Mouse (Mus musculus) olfactory bulb, adult 2 months (tissue): Measurements from ENCODE around the gene Jak1. TPM values are rescaled to one million over a fixed set of nuclear protein-coding genes. Genes with fewer than 3 reads are reported as not detected.

ENCODE experiments used
- H3K27ac ChIP-seq: fragments of 200-500 bp; 2 replicates; pipeline ENCODE4 v1.5.1; 2012; ENCODE audit warnings: low read depth, low read length; ENCODE audit not compliant: insufficient read depth
- H3K4me1 ChIP-seq: fragments of 200-500 bp; 2 replicates; pipeline ENCODE4 v1.6.1; 2012; ENCODE audit warnings: low read length; ENCODE audit not compliant: control insufficient read depth, insufficient read depth
- H3K4me3 ChIP-seq: fragments of 200-500 bp; 2 replicates; pipeline ENCODE4 v1.5.1; 2012; ENCODE audit warnings: mild to moderate bottlenecking, low read depth, low read length, moderate library complexity; ENCODE audit not compliant: insufficient read depth
- CTCF ChIP-seq: fragments of 200-500 bp; IDR thresholded peaks from 2 replicates; pipeline ENCODE4 v1.5.1; 2012; ENCODE audit warnings: low read depth, mild to moderate bottlenecking, low read length, moderate library complexity; ENCODE audit not compliant: insufficient read depth
- POLR2A ChIP-seq: fragments of 200-500 bp; IDR thresholded peaks from 2 replicates; pipeline ENCODE4 v1.6.1; 2012; ENCODE audit warnings: mild to moderate bottlenecking, low read depth, low read length, moderate library complexity; ENCODE audit not compliant: insufficient read depth
- WGBS: fragments of 180-500 bp; shearing (Covaris S2); methylation state at CpG from one replicate; pipeline ENCODE4 v1.1.7; 2018; 5-methylcytosine and 5-hydroxymethylcytosine counted together
- polyA plus RNA-seq: library from polyadenylated mRNA; stranded (reverse); fragments of >200 nt; gene quantifications from 2 replicates; pipeline ENCODE4 v1.2.4, GENCODE M21; 2012; ENCODE audit warnings: low replicate concordance; ENCODE audit not compliant: missing spikeins, insufficient read depth, insufficient read length

The Jak1 gene
- polyA plus RNA-seq, 1 experiment, result 548 TPM

- 32% methylated on average over 6 of the region's 6 CpGs for WGBS
Measured at GRCm38 (mm10) chr4:101168189-101168778, 96.8 kb downstream of the Jak1 start.

GRCm38 (mm10) chr4:101167777-101168176, 97.3 kb downstream of the Jak1 start:
- no peak for TF ChIP-seq POLR2A
- no peak for TF ChIP-seq CTCF
- 76% methylated on average over 1 of the region's 1 CpGs for WGBS

More at GRCm38 (mm10) chr4:101168189-101168778, 96.8 kb downstream of the Jak1 start:
- TF ChIP-seq POLR2A (no peak), CTCF (no peak)
- H3K4me1 ChIP-seq, result no peaks in the 10 kb centered on the region
- H3K4me3 ChIP-seq, result no peak overlapping the region
- no peak overlapping the region for H3K27ac ChIP-seq

GRCm38 (mm10) chr4:101165776-101166175, 99.3 kb downstream of the Jak1 start:
- H3K27ac ChIP-seq, result no peak overlapping the region
- WGBS, result 83% methylated on average over 4 of the region's 4 CpGs
- no peak for TF ChIP-seq CTCF
- no peak for TF ChIP-seq POLR2A
- H3K4me3 ChIP-seq, result no peak overlapping the region
- H3K4me1 ChIP-seq, result no peaks in the 10 kb centered on the region

More at GRCm38 (mm10) chr4:101167777-101168176, 97.3 kb downstream of the Jak1 start:
- Histone ChIP-seq H3K4me3 (no peak overlapping the region), H3K4me1 (no peaks in the 10 kb centered on the region), H3K27ac (no peak overlapping the region)

GRCm38 (mm10) chr4:101164673-101165072, 100.4 kb downstream of the Jak1 start:
- 92% methylated on average over 2 of the region's 2 CpGs for WGBS
- Histone ChIP-seq H3K4me1 (no peaks in the 10 kb centered on the region), H3K4me3 (no peak overlapping the region), H3K27ac (no peak overlapping the region)
- TF ChIP-seq CTCF (no peak), POLR2A (no peak)

GRCm38 (mm10) chr4:101164189-101164588, 100.9 kb downstream of the Jak1 start:
- no peak for TF ChIP-seq POLR2A
- no peak for TF ChIP-seq CTCF
- no peak overlapping the region for H3K27ac ChIP-seq
- no peak overlapping the region for H3K4me3 ChIP-seq
- 90% methylated on average over 2 of the region's 2 CpGs for WGBS
- no peaks in the 10 kb centered on the region for H3K4me1 ChIP-seq

- no peak overlapping the region for H3K27ac ChIP-seq
- WGBS, result 96% methylated on average over 1 of the region's 1 CpGs
- no peak for TF ChIP-seq POLR2A
- TF ChIP-seq CTCF, result no peak
- no peaks in the 10 kb centered on the region for H3K4me1 ChIP-seq
- H3K4me3 ChIP-seq, result no peak overlapping the region
Measured at GRCm38 (mm10) chr4:101160821-101161220, 104.3 kb downstream of the Jak1 start.

GRCm38 (mm10) chr4:101159191-101159764, 105.8 kb downstream of the Jak1 start:
- TF ChIP-seq CTCF (no peak), POLR2A (no peak)
- H3K4me3 ChIP-seq, result no peak overlapping the region
- no peak overlapping the region for H3K27ac ChIP-seq
- 75% methylated on average over 12 of the region's 12 CpGs for WGBS
- H3K4me1 ChIP-seq, result no peaks in the 10 kb centered on the region

GRCm38 (mm10) chr4:101158282-101158681, 106.8 kb downstream of the Jak1 start:
- 60% methylated on average over 6 of the region's 6 CpGs for WGBS
- no peaks in the 10 kb centered on the region for H3K4me1 ChIP-seq
- no peak for TF ChIP-seq CTCF
- TF ChIP-seq POLR2A, result no peak
- no peak overlapping the region for H3K27ac ChIP-seq
- H3K4me3 ChIP-seq, result no peak overlapping the region

- 94% methylated on average over 5 of the region's 5 CpGs for WGBS
- TF ChIP-seq POLR2A, result no peak
- Histone ChIP-seq H3K27ac (no peak overlapping the region), H3K4me3 (no peak overlapping the region), H3K4me1 (no peaks in the 10 kb centered on the region)
Measured at GRCm38 (mm10) chr4:101157476-101157875, 107.6 kb downstream of the Jak1 start.
